Comparison of ENCODE assay signal across 10 mouse cellular contexts in genomic region chr1:36914455-36915199, GRCm38 (mm10). TPM values are rescaled to one million over a fixed set of nuclear protein-coding genes. Genes with fewer than 3 reads are reported as not detected.
DNase-seq lines count a peak whose midpoint lies in the region; ATAC-seq and TF ChIP-seq lines count a peak whose summit lies in the region.
"Had no signal": no experiment of that assay in that cellular context is flagged by ENCODE, and none has a peak within 500 bp of the region (broad histone marks: within the 10 kb centered on the region; RNA-seq: fewer than 3 reads in every experiment).

No protein-coding gene starts in this region.

- no peak overlapping the region for H3K9ac ChIP-seq in stomach, embryonic 16.5 days (ENCODE audit: low read length)
- no peak overlapping the region for H3K9ac ChIP-seq in stomach, postnatal 0 days (ENCODE audit: low read length)
- H3K9ac ChIP-seq: hindbrain, embryonic 15.5 days had no signal

- no peak for TF ChIP-seq CTCF in stomach, postnatal 0 days (IDR thresholded peaks at IDR 0.05; ENCODE audit: low read depth)

- ATAC-seq in stomach, embryonic 16.5 days (ENCODE audit: insufficient read depth, low FRiP score) = peak; percentile 19; the same call in 1 of the 2 replicates
- no peak for ATAC-seq in stomach, postnatal 0 days (ENCODE audit: low FRiP score, low TSS enrichment)

- WGBS in stomach, embryonic 16.5 days = 40% methylated on average over 7 of the region's 7 CpGs
- WGBS in stomach, postnatal 0 days = 43% methylated on average over 7 of the region's 7 CpGs

- no peaks in the 10 kb centered on the region for H3K9me3 ChIP-seq in stomach, embryonic 16.5 days (replicated peaks; ENCODE audit: control insufficient read depth, low read length)
- H3K9me3 ChIP-seq in stomach, postnatal 0 days (ENCODE audit: control insufficient read depth, low read length) = no peaks in the 10 kb centered on the region
- H3K9me3 ChIP-seq: hindbrain, embryonic 15.5 days had no signal

- DNase-seq in adrenal gland, adult 8-10 months = peak; percentile 21
- no peak for DNase-seq in adrenal gland, postnatal 25 days
- DNase-seq in stomach, postnatal 0 days (ENCODE audit: low spot score) = no peak
- peak; percentile 54 for DNase-seq in kidney, postnatal 10 days
- DNase-seq in yolk sac, embryonic 10.5 days (ENCODE audit: low spot score) = peak; percentile 69
- no peak for DNase-seq in layer of hippocampus, postnatal 14 days (ENCODE audit: low spot score in 2 of 2)
- DNase-seq in cerebellum, postnatal 4 days (ENCODE audit: low spot score in 2 of 2) = no peak

- H3K27me3 ChIP-seq in stomach, embryonic 16.5 days (ENCODE audit: control insufficient read depth, insufficient read depth, low read length) = no peaks in the 10 kb centered on the region
- H3K27me3 ChIP-seq in stomach, postnatal 0 days (ENCODE audit: control insufficient read depth, insufficient read depth, low read length) = no peaks in the 10 kb centered on the region
- H3K27me3 ChIP-seq: hindbrain, embryonic 15.5 days had no signal

- no peak for TF ChIP-seq EP300 in stomach, postnatal 0 days (optimal IDR thresholded peaks at IDR 0.05)

- peak overlapping the region; percentile 67; the same call in 1 of the 2 replicates for H3K27ac ChIP-seq in stomach, embryonic 16.5 days (ENCODE audit: low read length)
- no peak overlapping the region; the same call in 1 of the 2 replicates for H3K27ac ChIP-seq in stomach, postnatal 0 days (replicated peaks)
- H3K27ac ChIP-seq: hindbrain, embryonic 15.5 days had no signal

- no peaks in the 10 kb centered on the region for H3K36me3 ChIP-seq in stomach, embryonic 16.5 days (ENCODE audit: control insufficient read depth, insufficient read depth, low read length)
- no peaks in the 10 kb centered on the region for H3K36me3 ChIP-seq in stomach, postnatal 0 days (ENCODE audit: control insufficient read depth, insufficient read depth, low read length)
- H3K36me3 ChIP-seq: hindbrain, embryonic 15.5 days had no signal

- H3K4me2 ChIP-seq in stomach, embryonic 16.5 days (ENCODE audit: low read depth, low read length) = no peak overlapping the region
- H3K4me2 ChIP-seq in stomach, postnatal 0 days (replicated peaks; ENCODE audit: low read depth) = no peak overlapping the region
- H3K4me2 ChIP-seq: hindbrain, embryonic 15.5 days had no signal

- peaks cover 28% of the 10 kb centered on the region for H3K4me1 ChIP-seq in stomach, embryonic 16.5 days (ENCODE audit: control insufficient read depth, insufficient read depth, low read length)
- H3K4me1 ChIP-seq in stomach, postnatal 0 days (replicated peaks; ENCODE audit: control insufficient read depth, insufficient read depth) = 0 out of 2 replicates have a peak, but pooled peaks cover 2% of the 10 kb centered on the region

- H3K4me3 ChIP-seq in stomach, embryonic 16.5 days (replicated peaks; ENCODE audit: low read length) = no peak overlapping the region
- no peak overlapping the region for H3K4me3 ChIP-seq in stomach, postnatal 0 days (ENCODE audit: low read depth, low read length)
- H3K4me3 ChIP-seq: erythroblast, embryonic 14.5 days; hindbrain, embryonic 15.5 days had no signal

RNA-seq across cellular contexts. Expression of gene Tmem131, which starts 28.8 kb away (rescaled TPM):
- total RNA-seq in adrenal gland, adult 8-10 months (2022) = 10 to 100 TPM; 38.4 to 51.7 (median 48.2) TPM
- total RNA-seq in adrenal gland, postnatal 25 days (2021) = 48.1 and 50.8 TPM in 2 replicates
- 12.9 and 13.1 TPM in 2 replicates for polyA plus RNA-seq in stomach, embryonic 16.5 days (2015; fragmentation: Nextera tagmentation; extraction: Ambion mirVana)
- polyA plus RNA-seq in stomach, postnatal 0 days (2015; fragmentation: Nextera tagmentation; extraction: Ambion mirVana) = 6.1 and 6.8 TPM in 2 replicates
- total RNA-seq in layer of hippocampus, postnatal 14 days (2021) = 10 to 100 TPM; 57.2 to 59.7 TPM

Comparison
In these comparisons a context has a peak if more than half of its experiments do, and no peak if none do; other contexts are left out.
1. DNase-seq: peak in adrenal gland, adult 8-10 months (single experiment), kidney, postnatal 10 days (single experiment) and yolk sac, embryonic 10.5 days (single experiment); none in adrenal gland, postnatal 25 days (single experiment), stomach, postnatal 0 days (single experiment), layer of hippocampus, postnatal 14 days (0 of 2) and cerebellum, postnatal 4 days (0 of 2).